Mouse (Mus musculus): Measurements from ENCODE around the gene Sf3a1.

DNA sequence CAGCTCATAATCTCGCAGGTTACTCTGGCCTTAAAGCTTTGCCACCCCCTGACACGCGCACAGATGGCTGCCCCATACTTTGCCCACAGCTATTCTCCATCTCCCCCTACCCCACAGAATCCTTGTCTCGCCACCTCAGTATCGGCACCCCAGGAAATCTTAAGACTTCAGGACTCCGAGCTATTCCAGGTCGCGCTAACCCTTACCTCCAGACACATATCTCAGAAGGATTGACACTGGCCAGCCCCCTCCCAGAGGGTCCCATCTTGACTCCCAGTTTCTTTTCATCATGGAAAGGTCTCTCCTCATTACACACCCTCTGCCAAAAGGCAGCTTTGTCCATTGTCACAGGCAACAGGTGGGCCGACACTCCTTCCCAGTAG is 27.2 kb downstream of the Sf3a1 start:
- no peak for TF ChIP-seq CTCF (IDR thresholded peaks at IDR 0.05; ENCODE audit: control insufficient read depth, insufficient read depth, insufficient replicate concordance, low read depth, low read length)
- TF ChIP-seq POLR2A (IDR thresholded peaks at IDR 0.05; ENCODE audit: control insufficient read depth, low read depth, low read length): no peak

Data from testis, adult 2 months (tissue).